Mouse (Mus musculus): Measurements from ENCODE around the gene Arsb. TPM values are rescaled to one million over a fixed set of nuclear protein-coding genes. Genes with fewer than 3 reads are reported as not detected.

Gene Arsb
- polyA plus RNA-seq, 1 experiment, result 26.0 TPM

GRCm38 (mm10) chr13:93909847-93910246 is 138.4 kb downstream of the Arsb start:
- WGBS, result 88% methylated on average over 5 of the region's 5 CpGs
- TF ChIP-seq CTCF (IDR thresholded peaks at IDR 0.05; ENCODE audit: insufficient read depth, low read length) (no peak), POLR2A (IDR thresholded peaks at IDR 0.05; ENCODE audit: borderline replicate concordance, extremely low read depth, low read depth, low read length) (no peak)
- no peaks in the 10 kb centered on the region for H3K4me1 ChIP-seq (ENCODE audit: control insufficient read depth, insufficient read depth, low read length)

GRCm38 (mm10) chr13:93911037-93911436 is 139.6 kb downstream of the Arsb start:
- no peak for DNase-seq
- no peak for TF ChIP-seq POLR2A (IDR thresholded peaks at IDR 0.05; ENCODE audit: borderline replicate concordance, extremely low read depth, low read depth, low read length)
- TF ChIP-seq CTCF (IDR thresholded peaks at IDR 0.05; ENCODE audit: insufficient read depth, low read length), result no peak
- no peaks in the 10 kb centered on the region for H3K4me1 ChIP-seq (ENCODE audit: control insufficient read depth, insufficient read depth, low read length)
- H3K4me3 ChIP-seq (replicated peaks; ENCODE audit: extremely low read depth, low read depth, low read length), result no peak overlapping the region
- 44% methylated on average over 7 of the region's 7 CpGs for WGBS

More at GRCm38 (mm10) chr13:93909847-93910246, 138.4 kb downstream of the Arsb start:
- no peak overlapping the region for H3K4me3 ChIP-seq (replicated peaks; ENCODE audit: extremely low read depth, low read depth, low read length)
- no peak for DNase-seq

GRCm38 (mm10) chr13:93912326-93912915 is 141.0 kb downstream of the Arsb start:
- Histone ChIP-seq H3K4me3 (replicated peaks; ENCODE audit: extremely low read depth, low read depth, low read length) (no peak overlapping the region), H3K4me1 (ENCODE audit: control insufficient read depth, insufficient read depth, low read length) (no peaks in the 10 kb centered on the region)
- TF ChIP-seq POLR2A (IDR thresholded peaks at IDR 0.05; ENCODE audit: borderline replicate concordance, extremely low read depth, low read depth, low read length) (no peak), CTCF (IDR thresholded peaks at IDR 0.05; ENCODE audit: insufficient read depth, low read length) (no peak)
- 86% methylated on average over 5 of the region's 5 CpGs for WGBS
- DNase-seq, result no peak

- H3K4me3 ChIP-seq (replicated peaks; ENCODE audit: extremely low read depth, low read depth, low read length), result no peak overlapping the region
- WGBS, result 89% methylated on average over 3 of the region's 3 CpGs
- no peak for DNase-seq
- TF ChIP-seq POLR2A (IDR thresholded peaks at IDR 0.05; ENCODE audit: borderline replicate concordance, extremely low read depth, low read depth, low read length) (no peak), CTCF (IDR thresholded peaks at IDR 0.05; ENCODE audit: insufficient read depth, low read length) (no peak)
- no peaks in the 10 kb centered on the region for H3K4me1 ChIP-seq (ENCODE audit: control insufficient read depth, insufficient read depth, low read length)
These were observed 142.8 kb downstream of the Arsb start for GRCm38 (mm10) chr13:93914206-93914605.

- Histone ChIP-seq H3K4me1 (ENCODE audit: control insufficient read depth, insufficient read depth, low read length) (no peaks in the 10 kb centered on the region), H3K4me3 (replicated peaks; ENCODE audit: extremely low read depth, low read depth, low read length) (no peak overlapping the region)
- TF ChIP-seq CTCF (IDR thresholded peaks at IDR 0.05; ENCODE audit: insufficient read depth, low read length) (no peak), POLR2A (IDR thresholded peaks at IDR 0.05; ENCODE audit: borderline replicate concordance, extremely low read depth, low read depth, low read length) (no peak)
- no peak for DNase-seq
- WGBS, result 79% methylated on average over 16 of the region's 16 CpGs
These were observed 144.5 kb downstream of the Arsb start for GRCm38 (mm10) chr13:93915641-93916570.

GRCm38 (mm10) chr13:93919536-93919935 is 148.1 kb downstream of the Arsb start:
- no peak overlapping the region for H3K4me3 ChIP-seq (replicated peaks; ENCODE audit: extremely low read depth, low read depth, low read length)
- 69% methylated on average over 3 of the region's 3 CpGs for WGBS
- TF ChIP-seq CTCF (IDR thresholded peaks at IDR 0.05; ENCODE audit: insufficient read depth, low read length), result no peak
- TF ChIP-seq POLR2A (IDR thresholded peaks at IDR 0.05; ENCODE audit: borderline replicate concordance, extremely low read depth, low read depth, low read length), result no peak
- no peaks in the 10 kb centered on the region; the same call in 1 of the 2 replicates for H3K4me1 ChIP-seq (ENCODE audit: control insufficient read depth, insufficient read depth, low read length)
- no peak for DNase-seq

GRCm38 (mm10) chr13:93920080-93920785 is 148.8 kb downstream of the Arsb start:
- no peak for TF ChIP-seq CTCF (IDR thresholded peaks at IDR 0.05; ENCODE audit: insufficient read depth, low read length)
- TF ChIP-seq POLR2A (IDR thresholded peaks at IDR 0.05; ENCODE audit: borderline replicate concordance, extremely low read depth, low read depth, low read length), result no peak
- no peaks in the 10 kb centered on the region; the same call in 1 of the 2 replicates for H3K4me1 ChIP-seq (ENCODE audit: control insufficient read depth, insufficient read depth, low read length)
- 72% methylated on average over 8 of the region's 8 CpGs for WGBS
- no peak overlapping the region for H3K4me3 ChIP-seq (replicated peaks; ENCODE audit: extremely low read depth, low read depth, low read length)
- no peak for DNase-seq

- Histone ChIP-seq H3K4me3 (replicated peaks; ENCODE audit: extremely low read depth, low read depth, low read length) (no peak overlapping the region), H3K4me1 (ENCODE audit: control insufficient read depth, insufficient read depth, low read length) (no peaks in the 10 kb centered on the region; the same call in 1 of the 2 replicates)
- no peak for DNase-seq
- WGBS, result 55% methylated on average over 4 of the region's 4 CpGs
- TF ChIP-seq POLR2A (IDR thresholded peaks at IDR 0.05; ENCODE audit: borderline replicate concordance, extremely low read depth, low read depth, low read length) (no peak), CTCF (IDR thresholded peaks at IDR 0.05; ENCODE audit: insufficient read depth, low read length) (no peak)
These were observed 149.4 kb downstream of the Arsb start for GRCm38 (mm10) chr13:93920786-93921300.
